Mouse (Mus musculus) forebrain, embryonic 13.5 days (tissue): Measurements from ENCODE around the gene Copg1. TPM values are rescaled to one million over a fixed set of nuclear protein-coding genes. Genes with fewer than 3 reads are reported as not detected.
"Not testable (repeated sequence)": the region's sequence is repeated elsewhere in the genome, so short reads cannot be mapped to it uniquely, and the experiment has no call there.

ENCODE experiments used
- ATAC-seq: fragments of 200-750 bp; cut with Nextera tagmentation; 2 replicates; pipeline ENCODE4 v1.8.0; 2017
- H3K27ac ChIP-seq: fragments of 300-500 bp; sonication (generic); 2 replicates; pipeline ENCODE4 v1.5.1; 2015; ENCODE audit warnings: inconsistent platforms, mild to moderate bottlenecking, moderate library complexity
- H3K27me3 ChIP-seq: fragments of 300-500 bp; sonication (generic); 2 replicates; pipeline ENCODE4 v1.6.1; 2015; ENCODE audit warnings: mild to moderate bottlenecking, inconsistent platforms
- H3K36me3 ChIP-seq: fragments of 300-500 bp; sonication (generic); 2 replicates; pipeline ENCODE4 v1.6.1; 2015; ENCODE audit warnings: mild to moderate bottlenecking, inconsistent platforms; ENCODE audit not compliant: poor library complexity, severe bottlenecking
- H3K4me1 ChIP-seq: fragments of 300-500 bp; sonication (generic); 2 replicates; pipeline ENCODE4 v1.6.1; 2015; ENCODE audit warnings: inconsistent platforms
- H3K4me2 ChIP-seq: fragments of 300-500 bp; sonication (generic); 2 replicates; pipeline ENCODE4 v1.6.1; 2015; ENCODE audit warnings: inconsistent platforms, mild to moderate bottlenecking, moderate library complexity
- H3K4me3 ChIP-seq: fragments of 300-500 bp; sonication (generic); 2 replicates; pipeline ENCODE4 v1.5.1; 2015; ENCODE audit warnings: mild to moderate bottlenecking, inconsistent platforms
- H3K9ac ChIP-seq: fragments of 300-500 bp; sonication (generic); 2 replicates; pipeline ENCODE4 v1.6.1; 2015; ENCODE audit warnings: mild to moderate bottlenecking, inconsistent platforms
- H3K9me3 ChIP-seq: fragments of 300-500 bp; sonication (generic); replicated peaks from 2 replicates; pipeline ENCODE4 v1.6.1; 2016; ENCODE audit warnings: inconsistent platforms
- WGBS: fragments of 180-500 bp; shearing (Covaris S2); methylation state at CpG from one replicate; pipeline ENCODE4 v1.1.7; 2015; 5-methylcytosine and 5-hydroxymethylcytosine counted together
- polyA plus RNA-seq: library from polyadenylated mRNA; unstranded; fragments of >200 nt; fragmentation: Nextera tagmentation; extraction: Ambion mirVana; gene quantifications from 2 replicates; pipeline ENCODE4 v1.2.1, GENCODE M21; 2015

Copg1 gene
- polyA plus RNA-seq, 1 experiment from 2014 or later: 133 TPM

GRCm38 (mm10) chr6:87915939-87916338 lies 28.3 kb downstream of the Copg1 start:
- no peaks in the 10 kb centered on the region for H3K9me3 ChIP-seq
- WGBS: 88% methylated on average over 5 of the region's 5 CpGs
- no peak overlapping the region for H3K9ac ChIP-seq
- H3K4me3 ChIP-seq: no peak overlapping the region
- H3K4me1 ChIP-seq: peaks cover 19% of the 10 kb centered on the region
- H3K36me3 ChIP-seq: peaks cover 67% of the 10 kb centered on the region
- H3K27ac ChIP-seq: no peak overlapping the region
- H3K4me2 ChIP-seq: no peak overlapping the region
- ATAC-seq: no peak
- no peaks in the 10 kb centered on the region for H3K27me3 ChIP-seq

GRCm38 (mm10) chr6:87921201-87921600 lies 33.6 kb downstream of the Copg1 start:
- ATAC-seq: no peak
- H3K9ac ChIP-seq: no peak overlapping the region
- 0 out of 2 replicates have a peak, but pooled peaks cover 2% of the 10 kb centered on the region for H3K4me1 ChIP-seq
- 96% methylated on average over 4 of the region's 4 CpGs for WGBS
- no peaks in the 10 kb centered on the region for H3K27me3 ChIP-seq
- no peak overlapping the region for H3K4me2 ChIP-seq
- H3K4me3 ChIP-seq: no peak overlapping the region
- no peaks in the 10 kb centered on the region for H3K9me3 ChIP-seq
- H3K27ac ChIP-seq: no peak overlapping the region
- peaks cover 85% of the 10 kb centered on the region for H3K36me3 ChIP-seq

GRCm38 (mm10) chr6:87923624-87924023 lies 36.0 kb downstream of the Copg1 start:
- Histone ChIP-seq H3K27ac (no peak overlapping the region), H3K9me3 (no peaks in the 10 kb centered on the region), H3K36me3 (peaks cover 76% of the 10 kb centered on the region), H3K27me3 (no peaks in the 10 kb centered on the region), H3K4me1 (no peaks in the 10 kb centered on the region), H3K4me2 (no peak overlapping the region), H3K4me3 (no peak overlapping the region), H3K9ac (no peak overlapping the region)
- WGBS: 89% methylated on average over 1 of the region's 1 CpGs
- ATAC-seq: no peak

- 87% methylated on average over 5 of the region's 5 CpGs for WGBS
- Histone ChIP-seq H3K9me3 (no peaks in the 10 kb centered on the region), H3K27ac (no peak overlapping the region), H3K27me3 (no peaks in the 10 kb centered on the region), H3K4me3 (no peak overlapping the region), H3K36me3 (peaks cover 56% of the 10 kb centered on the region), H3K4me2 (no peak overlapping the region), H3K4me1 (peaks cover 7% of the 10 kb centered on the region), H3K9ac (no peak overlapping the region)
- no peak for ATAC-seq
Observed at GRCm38 (mm10) chr6:87935037-87935436, 47.4 kb downstream of the Copg1 start.

- peak; percentile 92 for ATAC-seq
- no peaks in the 10 kb centered on the region for H3K9me3 ChIP-seq
- 40% methylated on average over 19 of the region's 19 CpGs for WGBS
- no peaks in the 10 kb centered on the region for H3K27me3 ChIP-seq
- peak overlapping the region; percentile 30; the same call in 1 of the 2 replicates for H3K9ac ChIP-seq
- no peak overlapping the region for H3K4me3 ChIP-seq
- H3K4me2 ChIP-seq: no peak overlapping the region
- peak overlapping the region; percentile 59; the same call in 1 of the 2 replicates for H3K27ac ChIP-seq
- peaks cover 7% of the 10 kb centered on the region for H3K4me1 ChIP-seq
- peaks cover 46% of the 10 kb centered on the region for H3K36me3 ChIP-seq
Observed at GRCm38 (mm10) chr6:87937178-87937788, 49.7 kb downstream of the Copg1 start.

GRCm38 (mm10) chr6:87938941-87939340 lies 51.3 kb downstream of the Copg1 start:
- Histone ChIP-seq H3K4me3 (no peak overlapping the region), H3K4me2 (no peak overlapping the region), H3K27me3 (no peaks in the 10 kb centered on the region), H3K27ac (no peak overlapping the region), H3K4me1 (peaks cover 7% of the 10 kb centered on the region), H3K9ac (no peak overlapping the region), H3K9me3 (no peaks in the 10 kb centered on the region), H3K36me3 (peaks cover 29% of the 10 kb centered on the region)
- ATAC-seq: no peak
- 89% methylated on average over 3 of the region's 3 CpGs for WGBS

- H3K36me3 ChIP-seq: peaks cover 4% of the 10 kb centered on the region; the same call in 1 of the 2 replicates
- 83% methylated on average over 7 of the region's 7 CpGs for WGBS
- no peak for ATAC-seq
Observed at GRCm38 (mm10) chr6:87942179-87942578, 54.6 kb downstream of the Copg1 start.

GRCm38 (mm10) chr6:87962457-87962856 lies 74.8 kb downstream of the Copg1 start:
- H3K4me1 ChIP-seq, H3K9ac ChIP-seq, H3K4me3 ChIP-seq, H3K27me3 ChIP-seq, H3K4me2 ChIP-seq, H3K36me3 ChIP-seq, H3K27ac ChIP-seq, ATAC-seq: not testable (repeated sequence)
- WGBS: 62% methylated on average over 4 of the region's 4 CpGs
- H3K9me3 ChIP-seq: peaks cover 12% of the 10 kb centered on the region

More at GRCm38 (mm10) chr6:87942179-87942578, 54.6 kb downstream of the Copg1 start:
- H3K27me3 ChIP-seq: no peaks in the 10 kb centered on the region
- H3K4me3 ChIP-seq: no peak overlapping the region
- no peak overlapping the region for H3K9ac ChIP-seq
- no peak overlapping the region for H3K4me2 ChIP-seq
- no peaks in the 10 kb centered on the region for H3K9me3 ChIP-seq
- H3K27ac ChIP-seq: no peak overlapping the region
- peaks cover 6% of the 10 kb centered on the region for H3K4me1 ChIP-seq

Other genes with a start within 250 kb of the Copg1 start
- 12.7 and 12.9 TPM in 2 replicates for gene Aplf, start 215.6 kb upstream of the Copg1 start, polyA plus RNA-seq
- gene Efcc1, start 156.9 kb upstream of the Copg1 start, polyA plus RNA-seq: 0.96 and 1.1 TPM in 2 replicates
- 0.77 and 0.89 TPM in 2 replicates for gene Gp9, start 109.7 kb upstream of the Copg1 start, polyA plus RNA-seq
- 7.4 and 7.9 TPM in 2 replicates for gene Rab43, start 75.7 kb upstream of the Copg1 start, polyA plus RNA-seq
- gene Gm45140, start 52.0 kb upstream of the Copg1 start, polyA plus RNA-seq: 1.4 and 2.3 TPM in 2 replicates
- 46.5 and 49.8 TPM in 2 replicates for gene Isy1, start 49.0 kb upstream of the Copg1 start, polyA plus RNA-seq
- 949 and 1,006 TPM in 2 replicates for gene Cnbp, start 36.7 kb upstream of the Copg1 start, polyA plus RNA-seq
- 54.6 and 60.4 TPM in 2 replicates for gene Hmces, start 26.1 kb downstream of the Copg1 start, polyA plus RNA-seq
- gene H1fx, start 93.8 kb downstream of the Copg1 start, polyA plus RNA-seq: 29.4 and 34.9 TPM in 2 replicates
- 233 and 248 TPM in 2 replicates for gene Rab7, start 157.5 kb downstream of the Copg1 start, polyA plus RNA-seq
- 212 and 246 TPM in 2 replicates for gene Rpn1, start 196.7 kb downstream of the Copg1 start, polyA plus RNA-seq